Mouse (Mus musculus) olfactory bulb, adult 2 months (tissue): Measurements from ENCODE around the gene Fosl2.

Experiments
- CTCF ChIP-seq: fragments of 200-500 bp; IDR thresholded peaks from 2 replicates; pipeline ENCODE4 v1.5.1; 2012; ENCODE audit warnings: low read depth, mild to moderate bottlenecking, low read length, moderate library complexity; ENCODE audit not compliant: insufficient read depth
- POLR2A ChIP-seq: fragments of 200-500 bp; IDR thresholded peaks from 2 replicates; pipeline ENCODE4 v1.6.1; 2012; ENCODE audit warnings: mild to moderate bottlenecking, low read depth, low read length, moderate library complexity; ENCODE audit not compliant: insufficient read depth

DNA sequence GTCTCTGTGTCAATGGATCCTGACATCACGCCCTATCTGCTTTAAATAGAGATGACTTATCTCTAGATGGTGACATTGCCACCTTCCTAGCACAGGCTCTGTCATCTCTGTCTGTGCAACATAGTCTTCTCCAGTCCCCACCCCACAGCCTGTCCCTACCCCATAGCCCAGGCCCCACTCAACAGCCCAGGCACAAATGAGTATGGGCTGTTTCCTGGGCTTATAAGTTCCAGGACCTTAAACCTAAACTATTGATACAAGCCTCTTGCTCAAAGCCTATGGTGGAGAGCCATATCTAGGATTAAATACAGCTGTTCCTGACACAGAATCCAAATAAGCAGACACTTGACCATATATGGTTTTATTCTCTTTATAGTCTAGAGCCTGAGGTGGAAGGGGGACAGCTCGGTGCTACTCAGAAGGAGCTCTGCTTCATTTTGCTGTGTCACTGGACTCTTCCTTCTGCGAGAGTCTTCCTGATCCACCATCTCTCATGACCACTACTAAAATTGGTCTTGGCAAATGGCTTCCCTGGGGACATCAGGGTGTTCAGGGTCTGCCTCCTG lies 28.0 kb downstream of the Fosl2 start:
- no peak for TF ChIP-seq POLR2A
- no peak for TF ChIP-seq CTCF
